Mouse (Mus musculus): ENCODE measurements around the gene Xrcc4. TPM values are rescaled to one million over a fixed set of nuclear protein-coding genes. Genes with fewer than 3 reads are reported as not detected.

Gene Xrcc4
- polyA plus RNA-seq, 1 experiment from 2014 or later = 5.8 TPM

GRCm38 (mm10) chr13:89735111-89735510 is 354.3 kb downstream of the Xrcc4 start:
- 54% methylated on average over 5 of the region's 5 CpGs for WGBS (ENCODE audit: insufficient replicate concordance)
- H3K4me2 ChIP-seq (ENCODE audit: low read depth, low read length) = no peak overlapping the region
- H3K9me3 ChIP-seq (replicated peaks; ENCODE audit: control insufficient read depth, low read length) = no peaks in the 10 kb centered on the region
- no peak overlapping the region for H3K27ac ChIP-seq (ENCODE audit: low read length)
- no peaks in the 10 kb centered on the region for H3K36me3 ChIP-seq (ENCODE audit: control insufficient read depth, insufficient read depth)
- no peaks in the 10 kb centered on the region; the same call in 1 of the 2 replicates for H3K27me3 ChIP-seq (ENCODE audit: control insufficient read depth, insufficient read depth, low read depth, low read length)
- no peak overlapping the region for H3K9ac ChIP-seq (ENCODE audit: low read depth, low read length)
- no peak overlapping the region for H3K4me3 ChIP-seq (ENCODE audit: low read depth, low read length)
- no peak for ATAC-seq (ENCODE audit: low read depth)
- no peaks in the 10 kb centered on the region for H3K4me1 ChIP-seq (ENCODE audit: control insufficient read depth, low read depth, low read length)

GRCm38 (mm10) chr13:89726492-89726891 is 362.9 kb downstream of the Xrcc4 start:
- Histone ChIP-seq H3K4me2 (ENCODE audit: low read depth, low read length) (no peak overlapping the region), H3K36me3 (ENCODE audit: control insufficient read depth, insufficient read depth) (no peaks in the 10 kb centered on the region), H3K4me3 (ENCODE audit: low read depth, low read length) (no peak overlapping the region), H3K4me1 (ENCODE audit: control insufficient read depth, low read depth, low read length) (no peaks in the 10 kb centered on the region), H3K27me3 (ENCODE audit: control insufficient read depth, insufficient read depth, low read depth, low read length) (no peaks in the 10 kb centered on the region), H3K27ac (ENCODE audit: low read length) (no peak overlapping the region), H3K9ac (ENCODE audit: low read depth, low read length) (no peak overlapping the region), H3K9me3 (replicated peaks; ENCODE audit: control insufficient read depth, low read length) (no peaks in the 10 kb centered on the region)
- ATAC-seq (ENCODE audit: low read depth) = no peak
- WGBS (ENCODE audit: insufficient replicate concordance) = 52% methylated on average over 2 of the region's 2 CpGs

Other genes with a start within 250 kb of the Xrcc4 start
- 16.7 and 18.5 TPM in 2 replicates for gene Tmem167, start 485 bp downstream of the Xrcc4 start, polyA plus RNA-seq (2015; fragmentation: Nextera tagmentation; extraction: Ambion mirVana)